Mouse (Mus musculus): ENCODE data around the gene Aak1.

- TF ChIP-seq CTCF (IDR thresholded peaks at IDR 0.05; ENCODE audit: borderline replicate concordance, insufficient read depth, low read depth, low read length), result no peak
- no peak for TF ChIP-seq POLR2A (IDR thresholded peaks at IDR 0.05; ENCODE audit: borderline replicate concordance, insufficient read depth, low read length)
Measured at GRCm38 (mm10) chr6:86849692-86850445, 552 bp downstream of the Aak1 start.

Data from cerebellum, adult 2 months (tissue).